Comparison of ENCODE assay signal across 31 mouse cellular contexts in genomic region chr8:128672950-128673349, GRCm38 (mm10).
"Had no signal": no experiment of that assay in that cellular context is flagged by ENCODE, and none has a peak within 500 bp of the region (broad histone marks: within the 10 kb centered on the region; RNA-seq: fewer than 3 reads in every experiment).

No protein-coding gene starts in this region.

- H3K36me3 ChIP-seq: limb, embryonic 10.5 days; limb, embryonic 12.5 days; limb, embryonic 13.5 days; limb, embryonic 15.5 days; liver, embryonic 12.5 days; liver, embryonic 13.5 days; liver, embryonic 15.5 days; lung, embryonic 15.5 days; midbrain, embryonic 12.5 days; midbrain, embryonic 13.5 days; midbrain, embryonic 15.5 days; neural tube, embryonic 12.5 days; neural tube, embryonic 13.5 days had no signal

- H3K9ac ChIP-seq: limb, embryonic 12.5 days; limb, embryonic 13.5 days; limb, embryonic 15.5 days; liver, embryonic 12.5 days; liver, embryonic 13.5 days; liver, embryonic 14.5 days; liver, embryonic 15.5 days; liver, postnatal 0 days; lung, embryonic 14.5 days; lung, embryonic 15.5 days; midbrain, embryonic 12.5 days; midbrain, embryonic 13.5 days; midbrain, embryonic 15.5 days; neural tube, embryonic 12.5 days; neural tube, embryonic 13.5 days had no signal

- H3K4me1 ChIP-seq: limb, embryonic 10.5 days; limb, embryonic 12.5 days; limb, embryonic 13.5 days; limb, embryonic 15.5 days; liver, embryonic 12.5 days; liver, embryonic 13.5 days; liver, embryonic 15.5 days; lung, embryonic 15.5 days; midbrain, embryonic 12.5 days; midbrain, embryonic 13.5 days; midbrain, embryonic 15.5 days; neural tube, embryonic 12.5 days had no signal

- H3K4me3 ChIP-seq: left cerebral cortex, adult 2 months; limb, embryonic 10.5 days; limb, embryonic 12.5 days; limb, embryonic 13.5 days; limb, embryonic 15.5 days; liver, embryonic 12.5 days; liver, embryonic 13.5 days; liver, embryonic 15.5 days; lung, embryonic 15.5 days; megakaryocyte, embryonic 14.5 days; midbrain, embryonic 12.5 days; midbrain, embryonic 13.5 days; midbrain, embryonic 15.5 days; myocyte; neural tube, embryonic 12.5 days; neural tube, embryonic 13.5 days had no signal

- H3K27me3 ChIP-seq: limb, embryonic 12.5 days; limb, embryonic 13.5 days; limb, embryonic 15.5 days; liver, embryonic 12.5 days; liver, embryonic 13.5 days; liver, embryonic 15.5 days; lung, embryonic 15.5 days; megakaryocyte, embryonic 14.5 days; midbrain, embryonic 12.5 days; midbrain, embryonic 13.5 days; midbrain, embryonic 15.5 days; neural tube, embryonic 12.5 days; neural tube, embryonic 13.5 days had no signal

- H3K9me3 ChIP-seq: limb, embryonic 10.5 days; limb, embryonic 13.5 days; limb, embryonic 15.5 days; liver, embryonic 13.5 days; liver, embryonic 15.5 days; lung, embryonic 15.5 days; megakaryocyte, embryonic 14.5 days; midbrain, embryonic 12.5 days; midbrain, embryonic 13.5 days; midbrain, embryonic 15.5 days; neural tube, embryonic 12.5 days; neural tube, embryonic 13.5 days had no signal

- H3K4me2 ChIP-seq: limb, embryonic 12.5 days; limb, embryonic 13.5 days; limb, embryonic 15.5 days; liver, embryonic 11.5 days; liver, embryonic 12.5 days; liver, embryonic 13.5 days; liver, embryonic 15.5 days; lung, embryonic 14.5 days; lung, embryonic 15.5 days; midbrain, embryonic 12.5 days; midbrain, embryonic 13.5 days; midbrain, embryonic 15.5 days; neural tube, embryonic 12.5 days; neural tube, embryonic 13.5 days had no signal

- H3K27ac ChIP-seq: left cerebral cortex, adult 2 months; limb, embryonic 10.5 days; limb, embryonic 12.5 days; limb, embryonic 13.5 days; limb, embryonic 15.5 days; liver, embryonic 12.5 days; liver, embryonic 13.5 days; liver, embryonic 14.5 days; liver, embryonic 15.5 days; lung, embryonic 15.5 days; macrophage; midbrain, embryonic 12.5 days; midbrain, embryonic 13.5 days; midbrain, embryonic 15.5 days; neural tube, embryonic 12.5 days; neural tube, embryonic 13.5 days had no signal

- ATAC-seq: liver, embryonic 12.5 days; liver, postnatal 0 days; lung, postnatal 0 days; midbrain, embryonic 13.5 days; midbrain, embryonic 15.5 days; midbrain, embryonic 16.5 days had no signal

- DNase-seq: left cerebral cortex, postnatal 4 days; liver; liver, embryonic 13.5 days; liver, postnatal 0 days; lung, adult 2 months; lung, embryonic 14.5 days; lung, postnatal 10 days; lung, postnatal 14 days; lung, postnatal 36 days; lung, postnatal 4 days; midbrain, embryonic 14.5 days had no signal
